In genomic region chr3:153637336-153637735, GRCm38 (mm10) we compare ENCODE assay signal across 19 mouse cellular contexts.
DNase-seq lines count a peak whose midpoint lies in the region; ATAC-seq lines count a peak whose summit lies in the region.
"Had no signal": no experiment of that assay in that cellular context is flagged by ENCODE, and none has a peak within 500 bp of the region (broad histone marks: within the 10 kb centered on the region; RNA-seq: fewer than 3 reads in every experiment).

No protein-coding gene starts in this region.

- H3K4me1 ChIP-seq in midbrain, embryonic 14.5 days (ENCODE audit: control insufficient read depth, insufficient read depth, low read length) = peaks cover 8% of the 10 kb centered on the region; the same call in 1 of the 2 replicates
- H3K4me1 ChIP-seq in midbrain, embryonic 10.5 days = peaks cover 12% of the 10 kb centered on the region
- H3K4me1 ChIP-seq: intestine, embryonic 15.5 days had no signal

- no peaks in the 10 kb centered on the region for H3K9me3 ChIP-seq in midbrain, embryonic 14.5 days (ENCODE audit: control insufficient read depth, low read length)
- H3K9me3 ChIP-seq in midbrain, embryonic 10.5 days (replicated peaks) = no peaks in the 10 kb centered on the region
- H3K9me3 ChIP-seq: embryonic facial prominence, embryonic 15.5 days; heart, embryonic 13.5 days; hindbrain, embryonic 12.5 days; intestine, embryonic 15.5 days had no signal

- H3K9ac ChIP-seq in midbrain, embryonic 14.5 days (replicated peaks; ENCODE audit: low read length) = no peak overlapping the region
- H3K9ac ChIP-seq: embryonic facial prominence, embryonic 15.5 days; forebrain, postnatal 0 days; heart, embryonic 13.5 days; hindbrain, embryonic 12.5 days; intestine, embryonic 15.5 days had no signal

- H3K4me3 ChIP-seq in midbrain, embryonic 14.5 days (replicated peaks; ENCODE audit: low read depth, low read length) = no peak overlapping the region
- no peak overlapping the region for H3K4me3 ChIP-seq in midbrain, embryonic 10.5 days
- H3K4me3 ChIP-seq: embryonic facial prominence, embryonic 15.5 days; heart, embryonic 13.5 days; hindbrain, embryonic 12.5 days; intestine, embryonic 15.5 days had no signal

- no peak overlapping the region for H3K27ac ChIP-seq in midbrain, embryonic 14.5 days (replicated peaks; ENCODE audit: low read depth, low read length)
- no peak overlapping the region for H3K27ac ChIP-seq in midbrain, embryonic 10.5 days (replicated peaks)
- H3K27ac ChIP-seq: embryonic facial prominence, embryonic 15.5 days; intestine, embryonic 15.5 days had no signal

- ATAC-seq in midbrain, embryonic 14.5 days (ENCODE audit: low FRiP score, low TSS enrichment) = no peak
- ATAC-seq in megakaryocyte-erythroid progenitor cell, adult 5-6 weeks (replicated peaks; ENCODE audit: low FRiP score, low TSS enrichment, poor library complexity, severe bottlenecking) = 0 out of 2 replicates have a peak, but pooled peaks have one; percentile 25
- ATAC-seq: forebrain, postnatal 0 days; intestine, embryonic 15.5 days had no signal

- H3K27me3 ChIP-seq in midbrain, embryonic 14.5 days (ENCODE audit: control insufficient read depth, insufficient read depth, low read length) = no peaks in the 10 kb centered on the region
- no peaks in the 10 kb centered on the region for H3K27me3 ChIP-seq in midbrain, embryonic 10.5 days (ENCODE audit: low read depth, poor library complexity, severe bottlenecking)
- H3K27me3 ChIP-seq: embryonic facial prominence, embryonic 15.5 days; heart, embryonic 13.5 days; hindbrain, embryonic 12.5 days; intestine, embryonic 15.5 days had no signal

- H3K36me3 ChIP-seq in midbrain, embryonic 14.5 days (ENCODE audit: control insufficient read depth, insufficient read depth, low read length) = no peaks in the 10 kb centered on the region
- no peaks in the 10 kb centered on the region for H3K36me3 ChIP-seq in midbrain, embryonic 10.5 days
- H3K36me3 ChIP-seq: embryonic facial prominence, embryonic 15.5 days; heart, embryonic 13.5 days; hindbrain, embryonic 12.5 days; intestine, embryonic 15.5 days had no signal

- no peak overlapping the region for H3K4me2 ChIP-seq in midbrain, embryonic 14.5 days (ENCODE audit: low read length)
- H3K4me2 ChIP-seq: embryonic facial prominence, embryonic 15.5 days; heart, embryonic 13.5 days; hindbrain, embryonic 12.5 days; intestine, embryonic 15.5 days had no signal

- WGBS in midbrain, embryonic 14.5 days = 40% methylated on average over 1 of the region's 1 CpGs
- WGBS in midbrain, embryonic 10.5 days = 80% methylated on average over 1 of the region's 1 CpGs

- peak; percentile 46 for DNase-seq in cerebellum, adult 9-11 months
- no peak for DNase-seq in cerebellum, adult 8-10 months
- DNase-seq in midbrain, embryonic 14.5 days = peak; percentile 41
- no peak for DNase-seq in midbrain, embryonic 10.5 days (ENCODE audit: low spot score)
- peak; percentile 46 to 64 for DNase-seq in cerebellum, postnatal 10 days
- no peak for DNase-seq in gastrocnemius, adult 8-10 months (ENCODE audit: low spot score in 2 of 2)
- DNase-seq: adrenal gland, adult 2 months; adrenal gland, postnatal 25 days; embryo, embryonic 11 days; forebrain, postnatal 0 days; gastrocnemius, postnatal 36 days; heart, adult 11 months; heart, postnatal 4 days; kidney, adult 18-20 months had no signal

Comparison
In these comparisons a context has a peak if more than half of its experiments do, and no peak if none do; other contexts are left out.
1. DNase-seq: peak in cerebellum, adult 9-11 months (single experiment), midbrain, embryonic 14.5 days (single experiment) and cerebellum, postnatal 10 days (2 of 2); none in cerebellum, adult 8-10 months (single experiment), midbrain, embryonic 10.5 days (single experiment) and gastrocnemius, adult 8-10 months (0 of 2).